Mouse (Mus musculus): ENCODE data around the gene Atp5g2. TPM values are rescaled to one million over a fixed set of nuclear protein-coding genes. Genes with fewer than 3 reads are reported as not detected.
A peak's percentile ranks its signal among the peaks of the same experiment; 100 is the strongest.
"Not testable (repeated sequence)": the region's sequence is repeated elsewhere in the genome, so short reads cannot be mapped to it uniquely, and the experiment has no call there.

Gene Atp5g2
- polyA plus RNA-seq, 1 experiment from 2014 or later = 59.1 TPM

GRCm38 (mm10) chr15:102662601-102663000 is 9.6 kb downstream of the Atp5g2 start:
- no CpG with 5 or more reads among the region's 2 CpGs for WGBS
- not testable (repeated sequence) for H3K27me3 ChIP-seq; ATAC-seq; H3K4me1 ChIP-seq (replicated peaks); H3K27ac ChIP-seq; H3K9ac ChIP-seq (replicated peaks); H3K4me3 ChIP-seq (replicated peaks); H3K4me2 ChIP-seq (replicated peaks); H3K9me3 ChIP-seq
- peaks cover 69% of the 10 kb centered on the region for H3K36me3 ChIP-seq

- Histone ChIP-seq H3K4me1 (replicated peaks) (0 out of 2 replicates have a peak, but pooled peaks cover 3% of the 10 kb centered on the region), H3K9ac (replicated peaks) (no peak overlapping the region), H3K4me2 (replicated peaks) (no peak overlapping the region), H3K27ac (no peak overlapping the region), H3K36me3 (peaks cover 24% of the 10 kb centered on the region), H3K4me3 (replicated peaks) (no peak overlapping the region), H3K27me3 (no peaks in the 10 kb centered on the region), H3K9me3 (no peaks in the 10 kb centered on the region)
- WGBS = 73% methylated on average over 3 of the region's 3 CpGs
- no peak for ATAC-seq
Measured at GRCm38 (mm10) chr15:102657926-102658381, 14.2 kb downstream of the Atp5g2 start.

- Histone ChIP-seq H3K4me2 (replicated peaks) (no peak overlapping the region), H3K4me1 (replicated peaks) (0 out of 2 replicates have a peak, but pooled peaks cover 3% of the 10 kb centered on the region), H3K27me3 (no peaks in the 10 kb centered on the region), H3K36me3 (peaks cover 13% of the 10 kb centered on the region), H3K27ac (peak overlapping the region; percentile 51), H3K4me3 (replicated peaks) (no peak overlapping the region), H3K9me3 (no peaks in the 10 kb centered on the region), H3K9ac (replicated peaks) (no peak overlapping the region)
- 18% methylated on average over 4 of the region's 4 CpGs for WGBS
- ATAC-seq = no peak
Measured at GRCm38 (mm10) chr15:102656658-102657057, 15.5 kb downstream of the Atp5g2 start.

- H3K9ac ChIP-seq (replicated peaks); H3K36me3 ChIP-seq; H3K27ac ChIP-seq; H3K4me3 ChIP-seq (replicated peaks); ATAC-seq; H3K27me3 ChIP-seq; H3K4me2 ChIP-seq (replicated peaks); H3K9me3 ChIP-seq; H3K4me1 ChIP-seq (replicated peaks): not testable (repeated sequence)
- 84% methylated on average over 9 of the region's 9 CpGs for WGBS
Measured at GRCm38 (mm10) chr15:102651928-102652660, 20.1 kb downstream of the Atp5g2 start.

- H3K4me3 ChIP-seq (replicated peaks) = no peak overlapping the region
- no peaks in the 10 kb centered on the region for H3K9me3 ChIP-seq
- H3K4me2 ChIP-seq (replicated peaks) = no peak overlapping the region
- WGBS = 90% methylated on average over 3 of the region's 3 CpGs
- no peaks in the 10 kb centered on the region for H3K27me3 ChIP-seq
- H3K4me1 ChIP-seq (replicated peaks) = no peaks in the 10 kb centered on the region
- H3K36me3 ChIP-seq = no peaks in the 10 kb centered on the region
- ATAC-seq = no peak
- no peak overlapping the region for H3K9ac ChIP-seq (replicated peaks)
- no peak overlapping the region for H3K27ac ChIP-seq
Measured at GRCm38 (mm10) chr15:102651107-102651506, 21.0 kb downstream of the Atp5g2 start.

- Histone ChIP-seq H3K9me3 (no peaks in the 10 kb centered on the region), H3K9ac (replicated peaks) (no peak overlapping the region), H3K27ac (no peak overlapping the region), H3K27me3 (no peaks in the 10 kb centered on the region), H3K4me2 (replicated peaks) (no peak overlapping the region), H3K4me1 (replicated peaks) (no peaks in the 10 kb centered on the region), H3K36me3 (no peaks in the 10 kb centered on the region), H3K4me3 (replicated peaks) (no peak overlapping the region)
- ATAC-seq = no peak
- WGBS = 93% methylated on average over 3 of the region's 3 CpGs
Measured at GRCm38 (mm10) chr15:102635817-102636216, 36.3 kb downstream of the Atp5g2 start.

GRCm38 (mm10) chr15:102634684-102635083 is 37.5 kb downstream of the Atp5g2 start:
- WGBS = 95% methylated on average over 8 of the region's 8 CpGs
- H3K4me1 ChIP-seq (replicated peaks) = no peaks in the 10 kb centered on the region
- H3K9me3 ChIP-seq = no peaks in the 10 kb centered on the region
- no peak for ATAC-seq
- no peak overlapping the region for H3K27ac ChIP-seq
- no peak overlapping the region for H3K4me2 ChIP-seq (replicated peaks)
- H3K36me3 ChIP-seq = no peaks in the 10 kb centered on the region
- H3K27me3 ChIP-seq = no peaks in the 10 kb centered on the region
- no peak overlapping the region for H3K9ac ChIP-seq (replicated peaks)
- H3K4me3 ChIP-seq (replicated peaks) = no peak overlapping the region

GRCm38 (mm10) chr15:102625687-102626055 is 46.5 kb downstream of the Atp5g2 start:
- WGBS = under 1% methylated on average over 18 of the region's 18 CpGs
- Histone ChIP-seq H3K27me3 (no peaks in the 10 kb centered on the region), H3K9me3 (no peaks in the 10 kb centered on the region), H3K4me2 (replicated peaks) (peak overlapping the region; percentile 82), H3K4me1 (replicated peaks) (peaks cover 19% of the 10 kb centered on the region), H3K9ac (replicated peaks) (peak overlapping the region; percentile 74), H3K4me3 (replicated peaks) (peak overlapping the region; percentile 65), H3K27ac (peak overlapping the region; percentile 94), H3K36me3 (no peaks in the 10 kb centered on the region)
- peak; percentile 40; the same call in 1 of the 2 replicates for ATAC-seq

- H3K27ac ChIP-seq = peak within 1 kb of the TSS; percentile 94
- H3K27me3 ChIP-seq = no peaks in the 10 kb centered on the region
- under 1% methylated on average over 50 of the region's 51 CpGs for WGBS
- H3K4me2 ChIP-seq (replicated peaks) = peak within 1 kb of the TSS; percentile 82
- peaks cover 19% of the 10 kb centered on the region for H3K4me1 ChIP-seq (replicated peaks)
- no peaks in the 10 kb centered on the region for H3K36me3 ChIP-seq
- ATAC-seq = peak; percentile 100
- peak within 1 kb of the TSS; percentile 65 for H3K4me3 ChIP-seq (replicated peaks)
- no peaks in the 10 kb centered on the region for H3K9me3 ChIP-seq
- H3K9ac ChIP-seq (replicated peaks) = peak within 1 kb of the TSS; percentile 74
Measured at GRCm38 (mm10) chr15:102624970-102625686, 47.0 kb downstream of the Atp5g2 start, which contains the start of the genes Gm28047 and Atf7. Gene Gm28047, minus strand, starts transcription at chr15:102625067. Gene Atf7, minus strand, starts transcription at chr15:102625464.

GRCm38 (mm10) chr15:102624291-102624969 is 47.7 kb downstream of the Atp5g2 start:
- WGBS = 6% methylated on average over 17 of the region's 17 CpGs
- Histone ChIP-seq H3K4me3 (replicated peaks) (peak overlapping the region; percentile 65), H3K27me3 (no peaks in the 10 kb centered on the region), H3K9ac (replicated peaks) (peak overlapping the region; percentile 63), H3K27ac (no peak overlapping the region), H3K36me3 (no peaks in the 10 kb centered on the region), H3K4me2 (replicated peaks) (peak overlapping the region; percentile 82), H3K4me1 (replicated peaks) (peaks cover 19% of the 10 kb centered on the region), H3K9me3 (no peaks in the 10 kb centered on the region)
- ATAC-seq = no peak; the same call in 1 of the 2 replicates

GRCm38 (mm10) chr15:102623121-102623520 is 49.0 kb downstream of the Atp5g2 start:
- Histone ChIP-seq H3K9ac (replicated peaks) (no peak overlapping the region; the same call in 1 of the 2 replicates), H3K4me2 (replicated peaks) (no peak overlapping the region), H3K4me1 (replicated peaks) (peaks cover 19% of the 10 kb centered on the region), H3K9me3 (no peaks in the 10 kb centered on the region), H3K27me3 (no peaks in the 10 kb centered on the region), H3K36me3 (no peaks in the 10 kb centered on the region), H3K27ac (no peak overlapping the region), H3K4me3 (replicated peaks) (no peak overlapping the region)
- no peak for ATAC-seq
- WGBS = 93% methylated on average over 3 of the region's 3 CpGs

- H3K27ac ChIP-seq = no peak overlapping the region
- no peak overlapping the region for H3K4me3 ChIP-seq (replicated peaks)
- H3K9ac ChIP-seq (replicated peaks) = no peak overlapping the region
- peaks cover 19% of the 10 kb centered on the region for H3K4me1 ChIP-seq (replicated peaks)
- H3K4me2 ChIP-seq (replicated peaks) = no peak overlapping the region
- ATAC-seq = no peak
- no peaks in the 10 kb centered on the region for H3K36me3 ChIP-seq
- no peaks in the 10 kb centered on the region for H3K9me3 ChIP-seq
- H3K27me3 ChIP-seq = no peaks in the 10 kb centered on the region
Measured at GRCm38 (mm10) chr15:102622536-102622935, 49.6 kb downstream of the Atp5g2 start.
